Mouse (Mus musculus): ENCODE data around the gene Hcn2.

DNA sequence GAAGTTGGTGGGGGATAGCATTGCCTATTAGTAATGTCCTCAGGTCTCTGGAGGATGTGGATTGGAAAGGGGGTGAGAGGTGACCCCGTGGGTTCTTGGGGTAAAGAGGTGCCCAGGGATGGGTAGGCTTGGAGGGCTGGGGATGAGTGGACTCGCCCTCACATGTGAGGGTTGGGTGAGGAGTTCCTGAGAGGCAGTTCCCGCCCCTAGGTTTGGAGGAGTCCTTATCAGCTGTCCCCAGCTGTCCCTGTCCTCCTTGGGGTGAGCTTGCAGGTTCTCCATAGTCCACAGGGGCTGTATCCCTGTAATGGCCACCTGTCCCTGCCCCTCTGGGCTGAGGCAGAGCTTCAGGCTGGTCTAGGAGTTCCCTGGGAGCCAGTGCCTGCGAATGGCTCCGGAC, 10.5 kb upstream of the Hcn2 start:
- TF ChIP-seq CTCF (IDR thresholded peaks at IDR 0.05; ENCODE audit: low read depth, low read length) (no peak), POLR2A (IDR thresholded peaks at IDR 0.05; ENCODE audit: extremely low read depth, insufficient read depth, low read length) (no peak)

Measured in liver, adult 2 months (tissue).